Mouse (Mus musculus): ENCODE results near the gene Tha1.

DNA sequence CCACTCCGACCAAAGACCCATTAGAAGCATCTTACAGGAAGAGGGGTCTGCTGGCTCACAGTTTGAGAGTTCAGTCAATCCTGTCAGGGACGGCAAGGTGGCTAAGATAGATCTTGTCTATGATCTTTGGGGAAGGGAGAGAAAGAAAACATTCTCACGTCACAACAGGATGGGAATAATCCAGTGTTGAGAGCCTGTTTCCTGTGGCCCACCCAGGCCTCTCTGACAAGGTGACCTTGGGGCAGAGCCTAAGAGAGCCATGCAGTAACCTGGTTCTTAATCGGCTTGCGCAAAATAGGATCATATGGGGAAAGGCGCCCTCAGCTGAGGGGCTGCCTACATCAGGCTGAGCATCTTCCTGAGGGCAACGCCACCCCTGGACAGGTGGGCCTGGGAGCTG is 42.6 kb upstream of the Tha1 start:
- TF ChIP-seq CTCF (IDR thresholded peaks at IDR 0.05; ENCODE audit: low read depth, low read length): no peak
- TF ChIP-seq GATA1 (IDR thresholded peaks at IDR 0.05; ENCODE audit: borderline replicate concordance, low read length): no peak
- no peak for TF ChIP-seq TAL1 (conservative IDR thresholded peaks at IDR 0.05; ENCODE audit: low read depth, low read length)
- no peak for TF ChIP-seq GATA2 (IDR thresholded peaks at IDR 0.05; ENCODE audit: borderline replicate concordance, low read depth, low read length)
- no peak for TF ChIP-seq POLR2AphosphoS5 (IDR thresholded peaks at IDR 0.05; ENCODE audit: insufficient replicate concordance, low read depth, low read length)
